Mouse (Mus musculus): ENCODE measurements around the gene Dctd. TPM values are rescaled to one million over a fixed set of nuclear protein-coding genes. Genes with fewer than 3 reads are reported as not detected.

Gene Dctd
- 34.9 and 38.2 TPM in 2 replicates for polyA plus RNA-seq (2014; fragmentation: Nextera tagmentation; extraction: Ambion mirVana)

DNA sequence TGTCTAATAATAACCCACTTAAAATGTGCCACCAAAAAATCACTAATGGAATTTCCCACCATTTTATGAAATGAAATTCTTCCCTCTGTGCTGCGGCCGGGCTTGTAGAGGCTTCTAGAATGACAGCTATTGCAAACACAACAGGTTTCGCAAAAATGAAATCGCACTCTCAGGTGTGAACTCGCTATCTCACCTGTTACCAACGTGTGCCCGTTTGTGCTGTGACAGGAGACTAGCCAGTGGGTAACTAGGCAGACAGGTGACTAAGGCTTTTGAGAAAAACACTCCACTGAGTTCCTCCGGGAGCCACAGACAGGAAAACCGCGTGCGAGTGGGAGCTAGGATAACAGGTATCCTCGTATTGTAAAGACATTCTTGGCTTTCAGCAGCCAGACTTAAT lies at the start of gene Dctd:
Dctd (plus strand) TSS at position 301 of the 400 bp plus-strand sequence.
- Histone ChIP-seq H3K4me2 (peak within 1 kb of the TSS; percentile 59), H3K9ac (no peak within 1 kb of the TSS), H3K36me3 (ENCODE audit: insufficient read depth) (no peaks in the 10 kb centered on the region), H3K27ac (ENCODE audit: low read depth) (no peak within 1 kb of the TSS), H3K27me3 (ENCODE audit: insufficient read depth, low read length) (no peaks in the 10 kb centered on the region), H3K9me3 (ENCODE audit: low read depth, low read length) (no peaks in the 10 kb centered on the region), H3K4me1 (ENCODE audit: insufficient read depth) (no peaks in the 10 kb centered on the region), H3K4me3 (ENCODE audit: low read depth, low read length) (no peak within 1 kb of the TSS)
- ATAC-seq (ENCODE audit: insufficient read depth) (no peak), DNase-seq (no peak)
- 73% methylated on average over 12 of the region's 12 CpGs for WGBS
- no peak for TF ChIP-seq CTCF (IDR thresholded peaks at IDR 0.05; ENCODE audit: low read depth)

DNA sequence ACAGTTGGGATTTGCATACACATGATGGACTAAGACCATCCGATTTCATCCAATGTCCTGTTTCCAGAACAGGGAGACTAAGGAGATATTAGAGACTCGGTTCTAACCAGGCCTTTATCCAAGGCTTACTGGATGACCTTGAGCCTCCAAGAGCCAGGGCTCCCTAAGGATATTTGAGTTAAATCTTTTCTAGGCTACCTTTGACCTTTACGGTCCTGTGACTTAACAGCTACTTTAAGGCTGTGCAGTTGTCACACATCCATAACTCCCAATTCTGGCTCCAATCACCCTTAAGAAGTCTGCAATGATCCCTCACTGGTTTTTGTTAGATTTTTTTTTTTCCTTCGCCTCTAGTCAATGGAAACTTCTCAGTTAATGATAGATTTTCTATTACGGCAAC lies 45.3 kb upstream of the Dctd start:
- no peaks in the 10 kb centered on the region for H3K4me1 ChIP-seq (ENCODE audit: insufficient read depth)
- H3K27me3 ChIP-seq (ENCODE audit: insufficient read depth, low read length): no peaks in the 10 kb centered on the region
- H3K4me2 ChIP-seq: no peak overlapping the region
- no peak overlapping the region for H3K9ac ChIP-seq
- no peak overlapping the region for H3K4me3 ChIP-seq (ENCODE audit: low read depth, low read length)
- H3K27ac ChIP-seq (ENCODE audit: low read depth): no peak overlapping the region
- no peaks in the 10 kb centered on the region for H3K36me3 ChIP-seq (ENCODE audit: insufficient read depth)
- no peaks in the 10 kb centered on the region for H3K9me3 ChIP-seq (ENCODE audit: low read depth, low read length)
- no peak for TF ChIP-seq CTCF (IDR thresholded peaks at IDR 0.05; ENCODE audit: low read depth)
- WGBS: 85% methylated on average over 5 of the region's 5 CpGs
- ATAC-seq (ENCODE audit: insufficient read depth) (no peak), DNase-seq (no peak)

DNA sequence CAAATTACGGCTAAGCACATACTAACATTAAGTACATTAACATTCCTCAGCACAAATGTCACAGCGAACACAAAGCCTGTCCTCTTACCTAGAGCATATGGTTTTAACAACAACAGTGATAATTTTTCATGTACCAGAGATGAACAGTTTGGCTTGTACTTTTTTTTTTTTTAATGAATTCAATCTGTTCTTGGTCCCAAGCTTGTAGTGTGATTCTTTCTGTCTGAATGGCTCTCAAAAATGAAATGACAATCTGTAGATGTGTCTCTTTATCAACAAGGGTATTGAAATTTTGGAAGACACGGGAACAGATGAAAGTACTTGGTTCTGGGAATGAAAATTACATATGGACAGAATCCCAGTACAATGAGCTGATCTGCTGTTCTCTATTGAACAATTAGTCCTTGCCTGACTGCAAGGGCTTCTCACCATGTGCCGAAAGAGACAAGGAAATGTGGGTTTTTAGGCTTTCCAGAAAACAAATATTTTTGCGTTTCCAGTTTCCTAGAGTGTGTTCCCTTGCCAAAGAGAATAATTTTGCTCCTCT lies 35.3 kb upstream of the Dctd start:
- no peak for DNase-seq

GRCm38 (mm10) chr8:48074149-48074548 lies 24.7 kb upstream of the Dctd start:
- H3K36me3 ChIP-seq (ENCODE audit: insufficient read depth): no peaks in the 10 kb centered on the region
- H3K4me3 ChIP-seq (ENCODE audit: low read depth, low read length): no peak overlapping the region
- no peak overlapping the region for H3K9ac ChIP-seq
- 81% methylated on average over 2 of the region's 2 CpGs for WGBS
- ATAC-seq (ENCODE audit: insufficient read depth) (no peak), DNase-seq (no peak)
- H3K27me3 ChIP-seq (ENCODE audit: insufficient read depth, low read length): no peaks in the 10 kb centered on the region
- no peaks in the 10 kb centered on the region for H3K9me3 ChIP-seq (ENCODE audit: low read depth, low read length)
- H3K4me2 ChIP-seq: no peak overlapping the region
- no peaks in the 10 kb centered on the region for H3K4me1 ChIP-seq (ENCODE audit: insufficient read depth)
- TF ChIP-seq CTCF (IDR thresholded peaks at IDR 0.05; ENCODE audit: low read depth): no peak
- H3K27ac ChIP-seq (ENCODE audit: low read depth): no peak overlapping the region

More for the DNA sequence above, 35.3 kb upstream of the Dctd start:
- H3K4me1 ChIP-seq (ENCODE audit: insufficient read depth): no peaks in the 10 kb centered on the region
- no peak overlapping the region for H3K27ac ChIP-seq (ENCODE audit: low read depth)
- H3K27me3 ChIP-seq (ENCODE audit: insufficient read depth, low read length): no peaks in the 10 kb centered on the region
- H3K9me3 ChIP-seq (ENCODE audit: low read depth, low read length): no peaks in the 10 kb centered on the region
- no peak overlapping the region for H3K4me2 ChIP-seq
- TF ChIP-seq CTCF (IDR thresholded peaks at IDR 0.05; ENCODE audit: low read depth): no peak
- H3K36me3 ChIP-seq (ENCODE audit: insufficient read depth): no peaks in the 10 kb centered on the region
- no peak overlapping the region for H3K9ac ChIP-seq
- 77% methylated on average over 5 of the region's 5 CpGs for WGBS
- H3K4me3 ChIP-seq (ENCODE audit: low read depth, low read length): no peak overlapping the region
- ATAC-seq (ENCODE audit: insufficient read depth): no peak

- WGBS: 54% methylated on average over 10 of the region's 10 CpGs
- H3K27me3 ChIP-seq (ENCODE audit: insufficient read depth, low read length): no peaks in the 10 kb centered on the region
These were observed 16.5 kb upstream of the Dctd start for GRCm38 (mm10) chr8:48082343-48082742.

DNA sequence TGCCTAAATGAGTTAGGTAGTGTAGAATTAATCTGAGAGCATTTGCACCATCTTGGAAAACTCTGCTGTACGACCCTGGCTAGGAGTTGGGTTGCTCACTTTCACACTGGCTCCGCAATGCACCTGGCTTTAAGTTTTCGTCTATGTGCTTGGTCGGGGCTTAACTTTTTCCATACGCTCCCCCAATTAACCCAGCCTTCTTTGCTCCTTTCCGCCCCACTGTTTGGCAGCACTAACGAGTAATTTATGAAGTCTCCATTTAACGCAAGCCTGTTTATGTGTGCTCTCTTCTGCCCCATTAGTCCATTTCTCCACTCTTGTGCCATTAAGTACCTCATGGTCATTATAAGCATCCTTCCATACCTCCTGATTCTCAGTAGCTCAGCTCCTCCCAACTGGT lies 8.2 kb upstream of the Dctd start:
- Histone ChIP-seq H3K4me2 (no peak overlapping the region), H3K9me3 (ENCODE audit: low read depth, low read length) (no peaks in the 10 kb centered on the region), H3K27me3 (ENCODE audit: insufficient read depth, low read length) (no peaks in the 10 kb centered on the region), H3K4me3 (ENCODE audit: low read depth, low read length) (no peak overlapping the region), H3K9ac (no peak overlapping the region), H3K36me3 (ENCODE audit: insufficient read depth) (no peaks in the 10 kb centered on the region), H3K4me1 (ENCODE audit: insufficient read depth) (no peaks in the 10 kb centered on the region), H3K27ac (ENCODE audit: low read depth) (no peak overlapping the region)
- DNase-seq: no peak
- no peak for ATAC-seq (ENCODE audit: insufficient read depth)
- WGBS: 91% methylated on average over 8 of the region's 8 CpGs
- TF ChIP-seq CTCF (IDR thresholded peaks at IDR 0.05; ENCODE audit: low read depth): no peak

More at GRCm38 (mm10) chr8:48082343-48082742, 16.5 kb upstream of the Dctd start:
- Histone ChIP-seq H3K4me3 (ENCODE audit: low read depth, low read length) (no peak overlapping the region), H3K9me3 (ENCODE audit: low read depth, low read length) (no peaks in the 10 kb centered on the region), H3K4me2 (no peak overlapping the region), H3K27ac (ENCODE audit: low read depth) (no peak overlapping the region), H3K36me3 (ENCODE audit: insufficient read depth) (no peaks in the 10 kb centered on the region), H3K4me1 (ENCODE audit: insufficient read depth) (no peaks in the 10 kb centered on the region), H3K9ac (no peak overlapping the region)
- ATAC-seq (ENCODE audit: insufficient read depth) (no peak), DNase-seq (no peak)
- TF ChIP-seq CTCF (IDR thresholded peaks at IDR 0.05; ENCODE audit: low read depth): no peak

GRCm38 (mm10) chr8:48095378-48095777 lies 3.5 kb upstream of the Dctd start:
- 75% methylated on average over 5 of the region's 5 CpGs for WGBS
- H3K4me3 ChIP-seq (ENCODE audit: low read depth, low read length): no peak overlapping the region
- no peak overlapping the region for H3K27ac ChIP-seq (ENCODE audit: low read depth)
- H3K9ac ChIP-seq: no peak overlapping the region
- no peak for TF ChIP-seq CTCF (IDR thresholded peaks at IDR 0.05; ENCODE audit: low read depth)
- DNase-seq (no peak), ATAC-seq (ENCODE audit: insufficient read depth) (no peak)
- no peaks in the 10 kb centered on the region for H3K4me1 ChIP-seq (ENCODE audit: insufficient read depth)
- H3K9me3 ChIP-seq (ENCODE audit: low read depth, low read length): no peaks in the 10 kb centered on the region
- no peaks in the 10 kb centered on the region for H3K36me3 ChIP-seq (ENCODE audit: insufficient read depth)
- H3K4me2 ChIP-seq: no peak overlapping the region
- no peaks in the 10 kb centered on the region for H3K27me3 ChIP-seq (ENCODE audit: insufficient read depth, low read length)
